Mouse (Mus musculus): ENCODE data around the gene Dgkz.

Gene Dgkz

GRCm38 (mm10) chr2:91904618-91905307, 70.9 kb downstream of the Dgkz start:
- TF ChIP-seq GATA4 (IDR thresholded peaks at IDR 0.05; ENCODE audit: insufficient replicate concordance, low read length), result no peak

DNA sequence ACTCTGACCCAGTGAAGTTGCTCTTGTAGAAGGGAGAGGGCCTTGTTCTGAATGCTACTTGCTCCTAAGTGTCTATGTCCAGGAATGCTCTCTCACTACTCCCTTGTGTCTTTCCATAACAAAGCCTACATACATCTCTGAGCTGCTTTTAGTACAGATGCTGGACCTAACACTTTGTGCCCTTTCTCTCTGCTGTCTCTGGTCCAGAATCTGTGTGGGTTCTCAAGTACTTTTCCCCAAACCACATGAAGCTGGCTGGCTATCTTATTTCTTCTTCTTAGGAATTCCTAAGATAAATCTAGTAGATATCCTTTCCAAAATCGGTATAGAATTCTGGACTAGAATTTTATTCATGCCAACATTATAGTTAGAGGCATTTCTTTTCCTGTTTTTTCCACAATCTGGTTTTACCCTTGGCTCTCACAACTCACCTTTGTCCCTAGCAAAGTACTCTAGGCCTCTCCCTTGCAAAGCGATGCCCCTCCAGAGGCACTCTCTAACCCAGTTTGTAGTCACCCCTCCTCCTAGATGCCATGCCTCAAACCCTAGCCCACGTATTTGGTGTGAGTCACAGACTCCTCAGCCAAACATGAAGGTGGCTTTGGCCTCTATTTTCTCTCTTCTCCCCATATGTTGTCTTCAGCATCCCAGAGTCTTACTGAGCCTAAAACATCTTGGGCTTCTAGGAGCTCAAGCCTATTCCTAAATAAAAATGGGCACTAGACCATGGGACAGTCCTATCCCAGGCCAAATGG, 72.3 kb downstream of the Dgkz start:
- TF ChIP-seq GATA4 (IDR thresholded peaks at IDR 0.05; ENCODE audit: insufficient replicate concordance, low read length), result no peak

DNA sequence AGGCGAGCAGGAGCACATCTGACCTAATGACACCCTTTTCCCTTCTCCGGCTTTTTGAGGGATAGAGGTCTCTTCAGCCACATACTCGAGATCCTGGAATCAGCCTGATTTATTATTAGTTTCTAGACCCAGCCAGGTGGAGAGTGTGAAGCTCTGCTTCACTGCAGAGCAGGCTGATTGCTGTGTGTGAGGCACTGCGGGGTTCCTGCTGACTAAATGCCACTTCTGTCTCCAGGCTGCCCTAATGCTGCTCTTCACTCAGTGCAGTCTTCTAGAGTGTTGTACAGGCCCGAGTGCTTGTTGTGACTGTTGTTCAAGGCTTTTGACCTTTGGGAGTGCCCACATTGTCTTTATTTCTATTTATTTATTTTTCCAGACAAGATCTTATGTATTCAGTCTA, 73.3 kb downstream of the Dgkz start:
- TF ChIP-seq GATA4 (IDR thresholded peaks at IDR 0.05; ENCODE audit: insufficient replicate concordance, low read length), result no peak

DNA sequence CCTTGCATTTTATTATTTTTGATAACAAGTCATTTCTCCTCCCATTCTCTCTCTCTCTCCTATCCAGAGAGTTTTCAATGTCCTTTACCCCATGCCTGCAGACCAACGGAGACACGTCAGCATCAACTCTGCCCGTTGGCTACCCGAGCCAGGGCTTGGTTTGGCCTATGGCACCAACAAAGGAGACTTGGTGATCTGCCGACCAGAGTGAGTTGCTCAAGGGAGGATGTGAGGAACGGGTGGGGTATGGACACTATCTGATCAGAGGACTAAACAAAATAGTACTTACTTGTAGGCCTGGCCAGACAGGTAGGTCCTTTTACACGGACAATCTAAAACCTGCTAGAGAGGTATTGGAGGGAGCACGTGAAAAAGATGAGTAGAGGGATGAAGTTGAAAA, 75.2 kb downstream of the Dgkz start:
- no peak for TF ChIP-seq GATA4 (IDR thresholded peaks at IDR 0.05; ENCODE audit: insufficient replicate concordance, low read length)

DNA sequence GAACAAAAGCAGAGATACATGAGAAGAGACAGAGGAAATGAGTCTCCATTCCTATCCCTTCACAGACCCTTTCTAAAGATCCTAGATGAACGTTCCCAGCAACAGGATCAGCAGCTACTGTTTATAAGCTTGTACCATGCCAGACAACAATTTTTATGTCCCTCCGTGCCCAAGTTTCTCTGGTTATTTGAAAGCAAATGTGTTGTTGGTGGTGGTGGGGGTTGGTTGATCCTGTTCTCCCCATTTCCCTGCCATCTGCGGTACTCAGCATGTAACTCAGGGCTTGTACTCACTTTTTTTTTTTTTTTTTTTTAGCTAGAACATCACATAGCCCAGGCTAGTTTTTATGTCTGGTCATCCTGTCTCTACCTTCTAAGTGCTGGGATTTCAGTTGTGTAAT, 76.5 kb downstream of the Dgkz start:
- no peak for TF ChIP-seq GATA4 (IDR thresholded peaks at IDR 0.05; ENCODE audit: insufficient replicate concordance, low read length)

DNA sequence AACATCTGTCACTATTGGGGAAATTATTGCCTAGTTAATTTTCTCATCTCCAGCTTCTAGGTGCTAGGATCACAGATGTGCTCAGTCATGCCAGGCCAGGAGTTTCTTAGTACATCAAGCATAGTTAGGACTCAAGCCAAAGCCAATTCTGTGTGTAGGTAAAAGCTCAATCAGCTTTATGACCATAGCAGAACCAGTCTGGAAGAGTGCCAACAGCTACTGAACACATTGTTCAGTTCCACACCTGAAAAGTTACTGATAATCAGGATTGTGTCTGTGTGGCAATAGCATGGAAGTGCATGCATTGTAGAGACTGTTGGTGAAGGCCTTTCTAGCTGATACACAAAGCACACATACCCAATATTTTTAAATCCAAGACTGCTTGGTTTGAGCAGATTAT, 77.7 kb downstream of the Dgkz start:
- TF ChIP-seq GATA4 (IDR thresholded peaks at IDR 0.05; ENCODE audit: insufficient replicate concordance, low read length), result no peak

GRCm38 (mm10) chr2:91895401-91895800, 80.3 kb downstream of the Dgkz start:
- TF ChIP-seq GATA4 (IDR thresholded peaks at IDR 0.05; ENCODE audit: insufficient replicate concordance, low read length), result no peak

DNA sequence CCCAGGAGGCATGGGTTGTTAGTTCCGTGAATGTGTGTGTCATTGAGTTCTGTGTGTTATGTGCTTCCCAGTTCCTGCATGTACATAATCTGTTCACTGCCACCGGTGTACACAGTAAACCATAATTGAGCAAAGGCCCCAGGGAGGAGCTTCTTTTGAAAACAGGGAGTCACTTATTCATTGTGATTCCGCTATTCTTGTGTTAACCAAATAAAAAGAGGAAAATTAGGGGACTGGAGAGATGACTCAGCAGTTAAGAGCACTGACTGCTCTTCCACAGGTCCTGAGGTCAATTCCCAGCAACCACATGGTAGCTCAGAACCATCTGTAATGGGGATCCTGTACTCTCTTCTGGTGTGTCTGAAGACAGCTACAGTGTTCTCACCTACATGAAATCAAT, 80.9 kb downstream of the Dgkz start:
- no peak for TF ChIP-seq GATA4 (IDR thresholded peaks at IDR 0.05; ENCODE audit: insufficient replicate concordance, low read length)

DNA sequence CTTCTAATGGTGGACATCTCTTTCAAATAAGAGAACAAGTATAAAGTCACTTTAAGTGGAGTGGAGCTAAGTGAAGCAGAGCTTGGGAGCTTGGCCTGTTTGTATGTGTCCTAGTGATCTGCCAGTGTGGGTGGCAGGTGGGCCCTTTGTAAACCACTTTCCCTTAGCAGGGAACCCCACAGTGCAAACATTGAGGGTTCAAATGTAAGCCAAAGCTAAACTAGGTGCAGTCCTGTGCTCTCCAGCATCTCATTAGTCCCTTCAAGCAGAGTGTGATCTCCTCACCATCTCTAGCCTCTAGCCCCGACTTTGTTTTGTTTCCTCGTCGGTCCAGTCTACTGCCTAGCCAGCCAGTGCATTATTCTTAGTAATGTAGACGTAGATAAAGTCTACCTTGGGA, 91.0 kb downstream of the Dgkz start:
- no peak for TF ChIP-seq GATA4 (IDR thresholded peaks at IDR 0.05; ENCODE audit: insufficient replicate concordance, low read length)

DNA sequence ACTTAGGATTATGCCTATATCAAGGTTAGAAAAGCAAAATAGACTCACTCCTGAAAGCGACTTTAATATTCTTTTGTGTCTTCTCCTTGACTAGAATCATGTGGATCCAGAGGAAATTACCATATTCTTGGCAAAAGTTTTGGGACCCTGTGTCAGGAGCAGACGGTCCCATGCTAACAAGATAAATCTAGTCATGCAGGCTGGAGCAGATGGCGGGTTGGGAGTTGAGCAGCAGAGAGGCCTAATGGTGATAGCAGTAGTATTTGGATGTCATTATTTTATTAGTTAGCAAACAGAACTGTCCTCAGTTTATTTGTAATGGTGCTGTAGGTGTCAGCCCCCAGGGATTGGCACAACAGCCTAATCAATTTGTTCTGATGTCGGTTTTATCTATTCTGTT, 91.7 kb downstream of the Dgkz start:
- TF ChIP-seq GATA4 (IDR thresholded peaks at IDR 0.05; ENCODE audit: insufficient replicate concordance, low read length), result no peak

All from liver, adult (tissue).